Mouse (Mus musculus): ENCODE results near the gene Dusp5.

- TF ChIP-seq POLR2A (IDR thresholded peaks at IDR 0.05; ENCODE audit: control insufficient read depth, extremely low read depth, insufficient read depth, low read length, poor library complexity) (no peak), CTCF (IDR thresholded peaks at IDR 0.05; ENCODE audit: borderline replicate concordance, control insufficient read depth, extremely low read depth, insufficient read depth, low read length, poor library complexity) (no peak)
Measured at GRCm38 (mm10) chr19:53554402-53554801, 25.5 kb downstream of the Dusp5 start.

Measured in thymus, adult 2 months (tissue).